Mouse (Mus musculus) liver, embryonic 14.5 days (tissue): ENCODE data around the gene Nckap1l. TPM values are rescaled to one million over a fixed set of nuclear protein-coding genes. Genes with fewer than 3 reads are reported as not detected.

Source experiments
- ATAC-seq: fragments of 200-750 bp; cut with Nextera tagmentation; 2 replicates; pipeline ENCODE4 v1.8.0; 2017; ENCODE audit warnings: moderate number of reproducible peaks, mild to moderate bottlenecking, moderate library complexity; ENCODE audit not compliant: insufficient read depth
- DNase-seq, 3 experiments: peaks; one replicate each; pipeline ENCODE4 v3.0.0-alpha.2; 2012 to 2013; ENCODE audit warnings: low read depth in 3 of 3, low spot score in 3 of 3
- H3K27ac ChIP-seq: fragments of 300-500 bp; sonication (generic); 2 replicates; pipeline ENCODE4 v1.5.1; 2014; ENCODE audit warnings: moderate library complexity, mild to moderate bottlenecking, control low read depth, inconsistent platforms
- H3K27me3 ChIP-seq: fragments of 300-500 bp; sonication (generic); 2 replicates; pipeline ENCODE4 v1.6.1; 2014; ENCODE audit warnings: mild to moderate bottlenecking, low read length, moderate library complexity; ENCODE audit not compliant: control insufficient read depth, insufficient read depth
- H3K36me3 ChIP-seq: fragments of 300-500 bp; sonication (generic); replicated peaks from 2 replicates; pipeline ENCODE4 v1.6.1; 2014; ENCODE audit warnings: low read depth; ENCODE audit not compliant: control insufficient read depth, insufficient read depth
- H3K4me1 ChIP-seq, 2 experiments: fragments of 200-500 bp in 1 of 2; fragments of 300-500 bp in 1 of 2; sonication (generic) in 1 of 2; replicated peaks; 2 replicates each; pipeline ENCODE4 v1.6.1; 2012 to 2014; ENCODE audit warnings: antibody characterized with exemption in 1 of 2, inconsistent platforms in 1 of 2, low read length in 1 of 2; ENCODE audit not compliant: control insufficient read depth in 2 of 2, insufficient read depth in 2 of 2
- H3K4me2 ChIP-seq: fragments of 300-500 bp; sonication (generic); 2 replicates; pipeline ENCODE4 v1.6.1; 2014; ENCODE audit warnings: low read depth, mild to moderate bottlenecking, control low read depth, moderate library complexity
- H3K4me3 ChIP-seq, 2 experiments: fragments of 200-500 bp in 1 of 2; fragments of 300-500 bp in 1 of 2; sonication (generic) in 1 of 2; 2 replicates each; pipeline ENCODE4 v1.5.1; 2012 to 2014; ENCODE audit warnings: low read depth in 2 of 2, low read length in 2 of 2, mild to moderate bottlenecking in 2 of 2, control low read depth in 1 of 2, inconsistent platforms in 1 of 2, moderate library complexity in 1 of 2; ENCODE audit not compliant: insufficient read depth in 1 of 2
- H3K9ac ChIP-seq: fragments of 300-500 bp; sonication (generic); replicated peaks from 2 replicates; pipeline ENCODE4 v1.6.1; 2014; ENCODE audit warnings: mild to moderate bottlenecking, control low read depth, moderate library complexity
- H3K9me3 ChIP-seq: fragments of 300-500 bp; sonication (generic); 2 replicates; pipeline ENCODE4 v1.6.1; 2016; ENCODE audit warnings: low read length, mixed read lengths; ENCODE audit not compliant: control insufficient read depth
- CTCF ChIP-seq: IDR thresholded peaks from 2 replicates; pipeline ENCODE4 v1.5.1; 2016; ENCODE audit warnings: antibody characterized with exemption, low read depth, control low read depth
- EP300 ChIP-seq: IDR thresholded peaks from 2 replicates; pipeline ENCODE4 v1.6.1; 2016; ENCODE audit warnings: antibody characterized with exemption, low read depth
- WGBS: fragments of 180-500 bp; shearing (Covaris S2); extraction: QIAGEN DNeasy Blood & Tissue Kit; methylation state at CpG from one replicate; pipeline ENCODE4 v1.1.7; 2014; ENCODE audit not compliant: insufficient replicate concordance; 5-methylcytosine and 5-hydroxymethylcytosine counted together
- polyA plus RNA-seq, 2 experiments: library from polyadenylated mRNA; depleted of rRNA in 1 of 2; stranded (reverse) in 1 of 2; unstranded in 1 of 2; fragments of >200 nt; fragmentation: Nextera tagmentation in 1 of 2; extraction: Ambion mirVana in 1 of 2; gene quantifications; 2 replicates each; pipeline versions ENCODE4 v1.2.1 to v1.2.3; 2012 to 2014

The Nckap1l gene
- polyA plus RNA-seq, 2 experiments: 5.6 to 6.1 TPM

DNA sequence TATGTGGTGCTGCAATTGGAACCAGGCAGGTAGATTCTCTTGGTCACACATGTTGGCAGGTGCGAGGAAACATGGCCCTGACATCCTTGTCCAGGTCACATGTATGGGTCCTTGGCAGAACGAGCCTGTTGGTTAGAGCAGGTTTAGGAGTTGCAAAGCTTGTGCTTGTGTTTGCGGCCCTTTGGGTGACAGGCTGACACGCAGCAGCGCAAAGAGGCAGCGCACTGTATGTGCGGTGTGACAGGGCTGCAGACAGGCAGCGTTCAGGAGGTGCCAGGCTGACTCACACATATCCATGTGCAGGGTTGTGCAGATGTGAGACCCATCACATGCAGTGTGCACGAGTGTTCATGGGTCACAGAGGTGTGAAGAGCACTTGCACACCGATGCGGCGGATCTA, 50.1 kb downstream of the Nckap1l start:
- Histone ChIP-seq H3K27ac (no peak overlapping the region), H3K36me3 (no peaks in the 10 kb centered on the region), H3K4me2 (no peak overlapping the region), H3K9me3 (no peaks in the 10 kb centered on the region), H3K27me3 (peaks cover 28% of the 10 kb centered on the region), H3K4me1 (no peaks in the 10 kb centered on the region), H3K9ac (no peak overlapping the region), H3K4me3 (no peak overlapping the region)
- ATAC-seq: no peak
- no peak for DNase-seq
- WGBS: 54% methylated on average over 12 of the region's 12 CpGs
- TF ChIP-seq CTCF (no peak), EP300 (no peak)

DNA sequence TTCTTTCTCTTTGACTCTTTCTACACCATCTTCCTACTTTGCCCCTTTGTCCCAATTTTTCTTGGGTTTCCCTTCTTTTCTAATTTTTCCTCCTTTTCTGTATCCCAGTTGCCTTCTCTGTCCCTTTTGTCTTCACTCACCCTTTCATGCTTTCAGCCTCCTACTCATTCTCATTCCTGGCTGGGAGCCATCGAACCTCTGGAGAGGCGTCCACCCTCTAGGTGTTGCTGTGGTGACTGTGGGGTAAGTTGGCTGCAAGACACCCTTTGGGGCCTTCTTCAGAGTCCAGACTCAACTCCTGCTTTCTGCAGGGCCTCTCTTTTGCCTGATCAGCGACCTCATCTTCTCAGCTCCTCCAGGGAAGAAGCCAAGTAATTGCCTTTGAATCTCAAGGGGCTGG, 55.7 kb downstream of the Nckap1l start:
- Histone ChIP-seq H3K9me3 (no peaks in the 10 kb centered on the region), H3K4me3 (no peak overlapping the region), H3K36me3 (no peaks in the 10 kb centered on the region), H3K27ac (no peak overlapping the region), H3K9ac (no peak overlapping the region), H3K4me1 (peaks cover 0 to 3% of the 10 kb centered on the region in 2 experiments; a peak in 1 of 4 replicates), H3K27me3 (peaks cover 4% of the 10 kb centered on the region), H3K4me2 (no peak overlapping the region)
- no peak for DNase-seq
- WGBS: 50% methylated on average over 3 of the region's 3 CpGs
- ATAC-seq: no peak
- no peak for TF ChIP-seq CTCF
- TF ChIP-seq EP300: no peak

DNA sequence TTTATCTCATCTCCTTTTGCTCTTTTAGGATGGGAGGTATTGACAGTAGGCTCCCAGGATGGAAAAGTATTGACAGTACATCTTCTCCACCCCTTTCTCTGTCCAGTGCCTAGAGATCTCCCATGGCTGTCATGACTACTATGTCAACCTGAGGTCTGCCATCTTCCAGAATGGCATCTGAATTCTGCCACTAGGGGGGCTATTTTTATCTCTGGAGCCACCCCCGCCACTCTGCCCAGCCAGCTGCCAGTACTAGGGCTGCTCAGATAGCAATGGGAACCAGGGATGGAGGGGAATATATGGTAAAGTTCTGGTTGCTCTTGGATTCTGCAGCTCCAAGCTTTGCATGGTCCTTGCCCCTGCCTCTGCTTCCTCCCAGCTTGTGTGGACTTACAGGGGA, 58.1 kb downstream of the Nckap1l start:
- Histone ChIP-seq H3K9me3 (no peaks in the 10 kb centered on the region), H3K4me3 (no peak overlapping the region), H3K36me3 (no peaks in the 10 kb centered on the region), H3K27ac (no peak overlapping the region), H3K27me3 (no peaks in the 10 kb centered on the region), H3K4me2 (no peak overlapping the region), H3K4me1 (peaks cover 0 to 3% of the 10 kb centered on the region in 2 experiments; a peak in 1 of 4 replicates), H3K9ac (no peak overlapping the region)
- no peak for ATAC-seq
- DNase-seq: no peak
- 6% methylated on average over 1 of the region's 1 CpGs for WGBS
- no peak for TF ChIP-seq CTCF
- TF ChIP-seq EP300: no peak

DNA sequence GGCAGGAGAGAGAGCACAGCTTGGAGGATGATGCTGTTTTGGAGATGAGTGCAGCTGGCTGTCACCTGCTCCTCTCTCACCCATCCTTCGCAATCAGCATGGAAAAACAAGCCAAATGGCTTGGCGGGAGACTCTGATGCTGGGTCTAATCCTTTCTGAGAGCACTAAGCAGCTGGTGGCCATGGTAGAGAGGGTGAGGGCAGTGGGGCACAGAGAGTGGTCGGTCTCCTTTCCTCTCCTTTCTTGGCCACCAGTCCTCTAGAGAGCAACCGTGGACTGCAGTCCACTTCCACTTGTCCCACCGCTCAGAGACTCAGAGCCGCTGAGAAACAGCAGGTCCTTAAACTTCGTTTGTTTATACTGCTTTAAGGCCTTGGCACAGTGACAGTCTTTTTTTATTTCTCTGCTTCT, 60.0 kb downstream of the Nckap1l start:
- H3K36me3 ChIP-seq: no peaks in the 10 kb centered on the region
- ATAC-seq: no peak
- H3K9me3 ChIP-seq: no peaks in the 10 kb centered on the region
- H3K27ac ChIP-seq: no peak overlapping the region
- no peak overlapping the region for H3K4me3 ChIP-seq
- H3K27me3 ChIP-seq: no peaks in the 10 kb centered on the region
- DNase-seq: no peak
- no peak overlapping the region for H3K9ac ChIP-seq
- H3K4me2 ChIP-seq: no peak overlapping the region
- WGBS: 18% methylated on average over 7 of the region's 7 CpGs
- peaks cover 0 to 3% of the 10 kb centered on the region in 2 experiments; a peak in 1 of 4 replicates for H3K4me1 ChIP-seq
- TF ChIP-seq EP300: no peak
- TF ChIP-seq CTCF: no peak

DNA sequence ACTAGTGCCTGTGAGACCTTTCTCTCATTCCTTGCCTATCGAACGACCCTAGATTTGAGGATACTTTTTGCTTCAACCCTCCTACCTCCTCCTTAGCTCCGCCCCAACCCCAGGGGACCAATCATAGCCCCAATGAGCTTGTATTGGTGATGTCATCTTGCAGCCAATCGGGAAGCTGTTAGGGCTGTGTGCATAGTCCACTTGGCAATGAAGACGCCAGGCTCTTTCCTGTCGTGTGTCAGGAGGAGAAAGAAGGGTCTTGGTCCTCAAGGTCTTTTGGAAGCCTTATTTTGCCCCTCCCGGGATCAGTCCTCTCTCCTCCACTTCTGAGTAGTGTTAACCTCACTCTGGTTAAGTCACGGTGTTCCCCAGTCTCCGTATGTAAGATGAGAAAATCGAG, 60.5 kb downstream of the Nckap1l start:
- ATAC-seq: peak; percentile 76

More for the DNA sequence above, 60.5 kb downstream of the Nckap1l start:
- Histone ChIP-seq H3K27ac (no peak overlapping the region), H3K4me2 (peak overlapping the region; percentile 48), H3K36me3 (no peaks in the 10 kb centered on the region), H3K27me3 (no peaks in the 10 kb centered on the region), H3K4me1 (peaks cover 0 to 3% of the 10 kb centered on the region in 2 experiments; a peak in 1 of 4 replicates), H3K9ac (no peak overlapping the region), H3K9me3 (no peaks in the 10 kb centered on the region), H3K4me3 (peak overlapping the region in 1 of 2 experiments; percentile 35; a peak in 1 of 4 replicates)
- WGBS: 3% methylated on average over 10 of the region's 10 CpGs
- TF ChIP-seq CTCF: no peak
- TF ChIP-seq EP300: no peak
- peak in 2 of 3 experiments; percentile 18 to 22 for DNase-seq
